Mouse (Mus musculus): ENCODE measurements at regions not wholly inside any gene's neighbourhood (a gene's known extent, or its start where the extent isn't known, plus 50 kb on each side); places are given as distances from the start of the nearest gene placed in this dataset.
"Not testable (repeated sequence)": the region's sequence is repeated elsewhere in the genome, so short reads cannot be mapped to it uniquely, and the experiment has no call there.

- in situ Hi-C loops (cut with MboI, MseI): no loop called here
These were observed 119.3 kb upstream of the Foxk1 start for GRCm38 (mm10) chr5:142281997-142282396.

GRCm38 (mm10) chr5:142287981-142288380, 113.3 kb upstream of the Foxk1 start:
- in situ Hi-C loops (cut with MboI, MseI): no loop called here

GRCm38 (mm10) chr5:142291451-142291850, 109.8 kb upstream of the Foxk1 start:
- in situ Hi-C loops (cut with MboI, MseI): no loop called here

GRCm38 (mm10) chr5:142296401-142296800, 104.9 kb upstream of the Foxk1 start:
- in situ Hi-C loops (cut with MboI, MseI): not testable (repeated sequence)

GRCm38 (mm10) chr5:142299621-142300020, 101.7 kb upstream of the Foxk1 start:
- in situ Hi-C loops (cut with MboI, MseI): loop anchor here in 1 of 2 experiments (25.0 kb wide), 1 partner anchor 1437 kb away; no protein-coding TSS in a partner anchor

GRCm38 (mm10) chr5:142308511-142308910, 92.8 kb upstream of the Foxk1 start:
- in situ Hi-C loops (cut with MboI, MseI): loop anchor here in 1 of 2 experiments (25.0 kb wide), 1 partner anchor 1446 kb away; no protein-coding TSS in a partner anchor

- in situ Hi-C loops (cut with MboI, MseI): loop anchor here in 1 of 2 experiments (25.0 kb wide), 1 partner anchor 1452 kb away; no protein-coding TSS in a partner anchor
These were observed 87.4 kb upstream of the Foxk1 start for GRCm38 (mm10) chr5:142313944-142314343.

- in situ Hi-C loops (cut with MboI, MseI): loop anchor here in 1 of 2 experiments (25.0 kb wide), 1 partner anchor 1452 kb away; no protein-coding TSS in a partner anchor
These were observed 86.8 kb upstream of the Foxk1 start for GRCm38 (mm10) chr5:142314466-142314865.

GRCm38 (mm10) chr5:142319268-142319667, 82.0 kb upstream of the Foxk1 start:
- in situ Hi-C loops (cut with MboI, MseI): loop anchor here in 1 of 2 experiments (25.0 kb wide), 1 partner anchor 1457 kb away; no protein-coding TSS in a partner anchor

- in situ Hi-C loops (cut with MboI, MseI): loop anchor here in 1 of 2 experiments (25.0 kb wide), 1 partner anchor 1459 kb away; no protein-coding TSS in a partner anchor
These were observed 80.0 kb upstream of the Foxk1 start for GRCm38 (mm10) chr5:142321316-142321715.

GRCm38 (mm10) chr5:142324928-142325327, 76.4 kb upstream of the Foxk1 start:
- in situ Hi-C loops (cut with MboI, MseI): loop anchor here in 1 of 2 experiments (25.0 kb wide), 1 partner anchor 1463 kb away; no protein-coding TSS in a partner anchor

GRCm38 (mm10) chr5:142325560-142325959, 75.7 kb upstream of the Foxk1 start:
- in situ Hi-C loops (cut with MboI, MseI): no loop called here

- in situ Hi-C loops (cut with MboI, MseI): no loop called here
These were observed 74.0 kb upstream of the Foxk1 start for GRCm38 (mm10) chr5:142327261-142327660.

GRCm38 (mm10) chr5:142329724-142330520, 71.4 kb upstream of the Foxk1 start:
- in situ Hi-C loops (cut with MboI, MseI): no loop called here

- in situ Hi-C loops (cut with MboI, MseI): no loop called here
These were observed 68.6 kb upstream of the Foxk1 start for GRCm38 (mm10) chr5:142332744-142333143.

GRCm38 (mm10) chr5:142337436-142337835, 63.9 kb upstream of the Foxk1 start:
- in situ Hi-C loops (cut with MboI, MseI): no loop called here

GRCm38 (mm10) chr5:142338051-142338450, 63.2 kb upstream of the Foxk1 start:
- in situ Hi-C loops (cut with MboI, MseI): no loop called here

- in situ Hi-C loops (cut with MboI, MseI): no loop called here
These were observed 60.9 kb upstream of the Foxk1 start for GRCm38 (mm10) chr5:142340205-142341025.

GRCm38 (mm10) chr5:142341026-142341432, 60.3 kb upstream of the Foxk1 start:
- in situ Hi-C loops (cut with MboI, MseI): no loop called here

- in situ Hi-C loops (cut with MboI, MseI): no loop called here
These were observed 54.8 kb upstream of the Foxk1 start for GRCm38 (mm10) chr5:142346454-142346853.

- in situ Hi-C loops (cut with MboI, MseI): no loop called here
These were observed 50.7 kb upstream of the Foxk1 start for GRCm38 (mm10) chr5:142350574-142350973.

Data from T-helper 17 cell (primary cell).